Mouse (Mus musculus): ENCODE results near the gene Rnf217.

DNA sequence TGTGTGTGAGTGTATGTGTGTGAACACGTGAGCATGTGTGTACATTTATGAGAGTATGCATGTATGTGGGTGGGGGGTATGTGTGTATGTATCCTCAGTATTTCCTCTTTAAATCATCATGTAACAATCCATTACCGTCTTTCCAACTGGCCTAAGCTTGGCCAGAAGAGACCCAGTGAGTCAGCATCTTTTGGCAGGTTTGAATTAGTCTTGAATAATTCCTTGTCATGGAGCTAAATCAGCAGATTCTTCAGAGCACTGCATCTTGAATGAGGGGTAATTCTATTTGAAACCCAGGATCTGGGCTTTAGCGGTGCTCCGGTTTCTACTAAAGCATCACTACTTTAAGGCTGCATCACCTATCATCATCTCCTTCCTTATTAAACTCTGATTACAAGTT lies 55.7 kb downstream of the Rnf217 start:
- no peak for TF ChIP-seq CTCF (IDR thresholded peaks at IDR 0.05; ENCODE audit: insufficient read depth, low read length)
- TF ChIP-seq POLR2A (IDR thresholded peaks at IDR 0.05; ENCODE audit: borderline replicate concordance, extremely low read depth, low read depth, low read length) = no peak
